Mouse (Mus musculus) myocyte (in vitro differentiated cells): ENCODE measurements around the gene Dcdc2a.

Source experiments
- E2F4 ChIP-seq: IDR thresholded peaks from one replicate; pipeline ENCODE4 v1.6.1; 2011; ENCODE audit warnings: mild to moderate bottlenecking, control low read depth, moderate library complexity; ENCODE audit not compliant: insufficient read depth
- MYOD1 ChIP-seq, 3 experiments: IDR thresholded peaks; one replicate each; pipeline ENCODE4 v1.6.1; 2011; ENCODE audit warnings: control low read depth in 2 of 3, low read depth in 2 of 3, mild to moderate bottlenecking in 2 of 3, moderate library complexity in 1 of 3; ENCODE audit not compliant: insufficient read length in 2 of 3, control insufficient read depth in 1 of 3
- SRF ChIP-seq: IDR thresholded peaks from one replicate; pipeline ENCODE4 v1.6.1; 2011; ENCODE audit warnings: low read depth; ENCODE audit not compliant: control insufficient read depth, insufficient read length
- TCF12 ChIP-seq: IDR thresholded peaks from one replicate; pipeline ENCODE4 v1.6.1; 2011; ENCODE audit warnings: mild to moderate bottlenecking, control low read depth; ENCODE audit not compliant: poor library complexity, insufficient read depth, severe bottlenecking

DNA sequence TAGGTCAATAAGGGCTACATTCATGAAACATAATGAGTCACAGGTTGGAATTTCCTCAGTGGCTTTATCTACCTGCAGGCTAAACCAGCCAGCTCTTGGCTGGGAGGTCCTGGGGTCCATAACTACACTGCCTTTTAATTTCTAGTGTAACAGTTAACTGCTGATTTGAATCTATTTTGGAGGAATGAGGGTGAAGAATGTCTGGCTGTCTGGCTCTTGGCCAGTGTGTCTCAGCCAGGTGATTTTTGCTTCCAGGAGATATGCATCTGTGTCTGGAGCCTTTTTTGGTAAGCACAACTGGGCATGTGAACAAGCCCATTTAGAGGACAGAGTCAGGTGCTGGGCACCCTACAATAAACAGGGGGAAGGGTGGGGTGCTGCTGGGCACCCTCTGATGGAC, 49.9 kb downstream of the Dcdc2a start:
- no peak for TF ChIP-seq TCF12
- no peak for TF ChIP-seq E2F4
- no peak for TF ChIP-seq SRF
- no peak for TF ChIP-seq MYOD1 (IDR thresholded peaks at IDR 0.05; ENCODE audit: control insufficient read depth in 1 of 3, insufficient read length in 2 of 3, low read depth in 2 of 3)
